15 mouse cellular contexts compared by ENCODE assay signal in genomic region chr6:141050038-141050684, GRCm38 (mm10).
DNase-seq lines count a peak whose midpoint lies in the region; ATAC-seq and TF ChIP-seq lines count a peak whose summit lies in the region.
"Had no signal": no experiment of that assay in that cellular context is flagged by ENCODE, and none has a peak within 500 bp of the region (broad histone marks: within the 10 kb centered on the region; RNA-seq: fewer than 3 reads in every experiment).

No protein-coding gene starts in this region.

- DNase-seq in embryonic facial prominence, embryonic 11.5 days (ENCODE audit: low spot score): peak; percentile 21
- DNase-seq in embryonic facial prominence, embryonic 10.5 days (ENCODE audit: low spot score): no peak
- DNase-seq in forebrain, embryonic 11.5 days (ENCODE audit: low spot score): peak; percentile 60
- DNase-seq in hindbrain, postnatal 0 days (ENCODE audit: low spot score): no peak
- no peak for DNase-seq in midbrain, embryonic 14.5 days
- DNase-seq in T-cell, adult 2 months (ENCODE audit: low spot score): no peak
- no peak for DNase-seq in kidney, postnatal 36 days
- no peak for DNase-seq in spleen, postnatal 36 days (ENCODE audit: low spot score in 2 of 2)
- DNase-seq: adrenal gland, postnatal 10 days; heart, adult 18-20 months; heart, postnatal 36 days; kidney, adult 8-10 months; right cerebral cortex, postnatal 14 days; thymus, adult 2 months had no signal

- WGBS in embryonic facial prominence, embryonic 11.5 days: 50% methylated on average over 11 of the region's 11 CpGs
- WGBS in embryonic facial prominence, embryonic 10.5 days: 53% methylated on average over 11 of the region's 11 CpGs
- 27% methylated on average over 11 of the region's 11 CpGs for WGBS in forebrain, embryonic 11.5 days
- 48% methylated on average over 11 of the region's 11 CpGs for WGBS in hindbrain, postnatal 0 days
- WGBS in midbrain, embryonic 14.5 days: 63% methylated on average over 11 of the region's 11 CpGs

- TF ChIP-seq CTCF in hindbrain, postnatal 0 days (IDR thresholded peaks at IDR 0.05; ENCODE audit: low read depth): no peak

- no peaks in the 10 kb centered on the region for H3K9me3 ChIP-seq in embryonic facial prominence, embryonic 11.5 days (replicated peaks; ENCODE audit: control insufficient read depth, low read length)
- no peaks in the 10 kb centered on the region for H3K9me3 ChIP-seq in embryonic facial prominence, embryonic 10.5 days
- no peaks in the 10 kb centered on the region for H3K9me3 ChIP-seq in forebrain, embryonic 11.5 days (ENCODE audit: control insufficient read depth, low read length)
- no peaks in the 10 kb centered on the region for H3K9me3 ChIP-seq in hindbrain, postnatal 0 days (ENCODE audit: low read length)
- H3K9me3 ChIP-seq in midbrain, embryonic 14.5 days (ENCODE audit: control insufficient read depth, low read length): no peaks in the 10 kb centered on the region

- H3K4me3 ChIP-seq in embryonic facial prominence, embryonic 11.5 days (ENCODE audit: low read depth, low read length): no peak overlapping the region
- no peak overlapping the region for H3K4me3 ChIP-seq in embryonic facial prominence, embryonic 10.5 days
- no peak overlapping the region for H3K4me3 ChIP-seq in forebrain, embryonic 11.5 days (ENCODE audit: low read depth, low read length)
- no peak overlapping the region for H3K4me3 ChIP-seq in hindbrain, postnatal 0 days (ENCODE audit: low read length)
- no peak overlapping the region for H3K4me3 ChIP-seq in midbrain, embryonic 14.5 days (replicated peaks; ENCODE audit: low read depth, low read length)

- H3K27me3 ChIP-seq in embryonic facial prominence, embryonic 11.5 days (ENCODE audit: control insufficient read depth, insufficient read depth, low read length): no peaks in the 10 kb centered on the region
- H3K27me3 ChIP-seq in embryonic facial prominence, embryonic 10.5 days (replicated peaks; ENCODE audit: low read depth, poor library complexity, severe bottlenecking): no peaks in the 10 kb centered on the region
- peaks cover 4% of the 10 kb centered on the region; the same call in 1 of the 2 replicates for H3K27me3 ChIP-seq in forebrain, embryonic 11.5 days (ENCODE audit: control insufficient read depth, insufficient read depth, low read length)
- H3K27me3 ChIP-seq in hindbrain, postnatal 0 days (ENCODE audit: insufficient read depth, low read length): no peaks in the 10 kb centered on the region
- H3K27me3 ChIP-seq in midbrain, embryonic 14.5 days (ENCODE audit: control insufficient read depth, insufficient read depth, low read length): no peaks in the 10 kb centered on the region

- no peaks in the 10 kb centered on the region for H3K36me3 ChIP-seq in embryonic facial prominence, embryonic 11.5 days (replicated peaks; ENCODE audit: control insufficient read depth, insufficient read depth, low read depth, low read length)
- no peaks in the 10 kb centered on the region for H3K36me3 ChIP-seq in embryonic facial prominence, embryonic 10.5 days (replicated peaks)
- H3K36me3 ChIP-seq in forebrain, embryonic 11.5 days (ENCODE audit: control insufficient read depth, insufficient read depth, low read length): no peaks in the 10 kb centered on the region
- H3K36me3 ChIP-seq in hindbrain, postnatal 0 days (ENCODE audit: insufficient read depth, low read length): no peaks in the 10 kb centered on the region
- H3K36me3 ChIP-seq in midbrain, embryonic 14.5 days (ENCODE audit: control insufficient read depth, insufficient read depth, low read length): no peaks in the 10 kb centered on the region

- no peaks in the 10 kb centered on the region for H3K4me1 ChIP-seq in embryonic facial prominence, embryonic 11.5 days (ENCODE audit: control insufficient read depth, insufficient read depth, low read length)
- H3K4me1 ChIP-seq in embryonic facial prominence, embryonic 10.5 days: peaks cover 9% of the 10 kb centered on the region; the same call in 1 of the 2 replicates
- H3K4me1 ChIP-seq in forebrain, embryonic 11.5 days (replicated peaks; ENCODE audit: control insufficient read depth, insufficient read depth, low read length): no peaks in the 10 kb centered on the region
- H3K4me1 ChIP-seq in hindbrain, postnatal 0 days (ENCODE audit: insufficient read depth, low read length): no peaks in the 10 kb centered on the region
- no peaks in the 10 kb centered on the region for H3K4me1 ChIP-seq in midbrain, embryonic 14.5 days (ENCODE audit: control insufficient read depth, insufficient read depth, low read length)

- peak; percentile 73 for ATAC-seq in embryonic facial prominence, embryonic 11.5 days (replicated peaks; ENCODE audit: insufficient number of reproducible peaks, low FRiP score, low TSS enrichment, low read depth)
- peak; percentile 94 for ATAC-seq in forebrain, embryonic 11.5 days (replicated peaks; ENCODE audit: low FRiP score)
- ATAC-seq in hindbrain, postnatal 0 days: 0 out of 2 replicates have a peak, but pooled peaks have one; percentile 24
- 0 out of 2 replicates have a peak, but pooled peaks have one; percentile 50 for ATAC-seq in midbrain, embryonic 14.5 days (ENCODE audit: low FRiP score, low TSS enrichment)

- H3K27ac ChIP-seq in embryonic facial prominence, embryonic 11.5 days (replicated peaks; ENCODE audit: low read depth, low read length): no peak overlapping the region
- H3K27ac ChIP-seq in embryonic facial prominence, embryonic 10.5 days (replicated peaks): no peak overlapping the region
- H3K27ac ChIP-seq in forebrain, embryonic 11.5 days (ENCODE audit: low read depth, low read length): no peak overlapping the region
- H3K27ac ChIP-seq in hindbrain, postnatal 0 days: no peak overlapping the region
- no peak overlapping the region for H3K27ac ChIP-seq in midbrain, embryonic 14.5 days (replicated peaks; ENCODE audit: low read depth, low read length)
- H3K27ac ChIP-seq: liver, embryonic 14.5 days had no signal

- H3K4me2 ChIP-seq in embryonic facial prominence, embryonic 11.5 days (ENCODE audit: low read depth, low read length): no peak overlapping the region
- peak overlapping the region; percentile 0; the same call in 1 of the 2 replicates for H3K4me2 ChIP-seq in forebrain, embryonic 11.5 days (ENCODE audit: low read depth, low read length, severe bottlenecking)
- no peak overlapping the region for H3K4me2 ChIP-seq in hindbrain, postnatal 0 days (ENCODE audit: low read depth, low read length)
- no peak overlapping the region for H3K4me2 ChIP-seq in midbrain, embryonic 14.5 days (ENCODE audit: low read length)

- H3K9ac ChIP-seq in embryonic facial prominence, embryonic 11.5 days (replicated peaks; ENCODE audit: low read length): no peak overlapping the region
- H3K9ac ChIP-seq in forebrain, embryonic 11.5 days (ENCODE audit: low read length): no peak overlapping the region
- no peak overlapping the region for H3K9ac ChIP-seq in hindbrain, postnatal 0 days (replicated peaks; ENCODE audit: low read length)
- no peak overlapping the region for H3K9ac ChIP-seq in midbrain, embryonic 14.5 days (replicated peaks; ENCODE audit: low read length)
- H3K9ac ChIP-seq: liver, embryonic 14.5 days had no signal

Comparison
In these comparisons a context has a peak if more than half of its experiments do, and no peak if none do; other contexts are left out.
1. DNase-seq: peak in embryonic facial prominence, embryonic 11.5 days (single experiment) and forebrain, embryonic 11.5 days (single experiment); none in embryonic facial prominence, embryonic 10.5 days (single experiment), hindbrain, postnatal 0 days (single experiment), midbrain, embryonic 14.5 days (single experiment), T-cell, adult 2 months (single experiment), kidney, postnatal 36 days (0 of 2) and spleen, postnatal 36 days (0 of 2).
2. ATAC-seq: peak in every context shown above with its lines; median percentile 94 in forebrain, embryonic 11.5 days; 73 in embryonic facial prominence, embryonic 11.5 days; 50 in midbrain, embryonic 14.5 days; 24 in hindbrain, postnatal 0 days.